Mouse (Mus musculus) embryonic stem cell, embryonic (primary cell): Measurements from ENCODE around the gene Edem1.

ENCODE experiments used
- CTCF ChIA-PET, 4 experiments: fragments of 300-600 bp in 2 of 4; fragments of 350-600 bp in 2 of 4; sonication (Branson Sonifier 250); formaldehyde crosslinking; loops; one replicate each; lab custom pipeline; 2022; ENCODE audit warnings: inconsistent platforms in 2 of 4; lab: Charles Lee
- POLR2A ChIA-PET, 4 experiments: fragments of 300-600 bp in 2 of 4; fragments of 350-600 bp in 2 of 4; sonication (Branson Sonifier 250); formaldehyde crosslinking; loops; one replicate each; lab custom pipeline; 2022; ENCODE audit warnings: antibody characterized with exemption in 4 of 4, inconsistent platforms in 1 of 4; lab: Charles Lee

The Edem1 gene

GRCm38 (mm10) chr6:108892589-108892988 is 64.1 kb downstream of the Edem1 start:
- POLR2A ChIA-PET = interaction anchor here in 1 of 4 experiments (0.6 kb wide), 1 partner anchor 109 kb away, joined by 3 read pairs; no protein-coding TSS in a partner anchor
- CTCF ChIA-PET = no interaction called here

- ChIA-PET POLR2A (no interaction called here), CTCF (no interaction called here)
These were observed 66.7 kb downstream of the Edem1 start for GRCm38 (mm10) chr6:108895129-108895528.

DNA sequence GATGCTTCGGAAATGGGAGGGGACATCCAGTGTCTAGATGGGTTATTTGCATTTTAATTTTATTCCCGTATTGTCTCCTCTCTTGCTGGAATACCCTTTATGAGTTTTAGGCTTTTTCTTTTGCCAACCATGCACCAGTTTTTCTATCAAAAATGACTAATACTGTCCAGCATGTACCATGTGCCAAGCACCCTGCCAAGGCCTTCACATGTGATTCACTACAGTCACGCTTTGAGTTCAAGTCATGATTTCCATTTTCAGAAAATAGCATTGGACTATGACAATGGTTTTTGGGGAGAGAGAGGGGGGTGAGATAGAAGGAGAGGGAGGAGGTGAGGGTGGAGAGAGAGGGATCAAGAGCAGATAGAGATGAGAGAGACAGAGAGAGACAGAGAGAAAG is 67.5 kb downstream of the Edem1 start:
- POLR2A ChIA-PET = interaction anchor here in 1 of 4 experiments (0.5 kb wide), 1 partner anchor 1730 kb away, joined by 4 read pairs; no protein-coding TSS in a partner anchor
- CTCF ChIA-PET = no interaction called here

DNA sequence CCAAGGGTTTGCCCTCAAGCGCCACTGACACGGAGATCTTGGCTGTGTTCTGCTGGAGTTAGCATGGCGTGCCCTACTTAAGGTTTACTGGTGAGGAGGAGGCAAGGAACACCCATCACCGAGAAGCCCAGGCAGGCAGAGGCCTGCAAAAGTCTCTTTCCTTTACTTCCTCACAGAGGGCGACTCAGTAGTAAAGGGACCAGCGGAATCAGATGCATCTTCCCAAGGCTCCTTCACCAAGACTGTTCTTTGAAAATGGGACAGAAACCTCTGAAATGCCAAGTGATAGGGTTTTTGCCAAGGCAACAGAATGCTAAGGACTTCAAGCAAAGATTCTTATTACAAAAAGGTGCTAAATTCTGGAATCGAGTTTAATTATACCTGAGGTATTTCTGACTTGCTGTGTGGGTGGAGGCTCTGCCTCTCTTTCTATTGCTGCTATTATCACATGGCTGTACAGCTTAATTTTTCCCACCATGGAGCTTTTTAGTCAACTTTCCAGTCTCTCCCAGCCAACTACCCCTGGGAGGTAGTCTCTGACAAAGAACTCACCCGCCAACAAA is 68.2 kb downstream of the Edem1 start:
- ChIA-PET CTCF (no interaction called here), POLR2A (interaction anchor here in 1 of 4 experiments (0.7 kb wide), 1 partner anchor 32 kb away, joined by 3 read pairs; no protein-coding TSS in a partner anchor)

GRCm38 (mm10) chr6:108899231-108899630 is 70.8 kb downstream of the Edem1 start:
- ChIA-PET CTCF (no interaction called here), POLR2A (no interaction called here)

DNA sequence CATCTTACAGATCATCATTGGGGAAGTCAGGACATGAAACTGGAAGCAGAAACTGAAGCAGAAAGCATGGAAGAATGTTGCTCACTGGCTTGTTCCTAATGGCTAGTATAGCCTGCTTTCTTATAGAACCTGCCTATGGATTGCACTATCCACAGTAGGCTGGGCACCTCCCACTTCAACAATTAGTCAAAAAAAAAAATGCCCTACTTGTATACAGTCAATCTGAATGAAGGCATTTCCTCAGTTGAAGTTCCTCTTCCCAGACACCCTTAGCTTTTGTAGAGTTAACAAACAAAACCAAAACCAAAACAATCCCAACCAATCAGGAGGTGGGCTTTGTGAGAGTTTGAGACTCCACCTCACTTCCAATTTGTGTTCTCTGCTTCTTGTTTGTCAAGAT is 73.7 kb downstream of the Edem1 start:
- ChIA-PET CTCF (no interaction called here), POLR2A (no interaction called here)

DNA sequence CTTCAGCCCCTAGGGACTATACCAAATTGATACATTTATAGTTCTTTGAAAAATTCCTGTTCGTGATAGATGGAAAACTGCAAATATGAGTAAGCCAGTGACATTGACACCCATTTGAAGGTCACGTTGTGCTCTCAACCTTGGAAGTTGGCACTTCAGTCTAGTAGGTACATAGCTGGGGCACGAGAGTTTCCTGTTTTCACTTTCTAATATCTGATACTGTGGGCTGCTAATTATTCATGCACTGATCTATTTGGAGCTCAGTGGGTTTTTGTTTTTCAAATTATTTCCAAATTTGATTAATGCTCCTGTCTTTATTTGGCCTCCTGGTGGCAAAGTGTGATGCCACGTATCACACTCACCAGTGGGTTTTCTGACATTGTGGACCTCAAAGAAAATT is 74.8 kb downstream of the Edem1 start:
- POLR2A ChIA-PET = no interaction called here

GRCm38 (mm10) chr6:108906539-108906938 is 78.1 kb downstream of the Edem1 start:
- POLR2A ChIA-PET = no interaction called here
- CTCF ChIA-PET = no interaction called here

More for the DNA sequence above, 74.8 kb downstream of the Edem1 start:
- CTCF ChIA-PET = no interaction called here
